ENCODE assay signal across 23 mouse cellular contexts in genomic region chr3:31435204-31435963, GRCm38 (mm10).
DNase-seq lines count a peak whose midpoint lies in the region; ATAC-seq and TF ChIP-seq lines count a peak whose summit lies in the region.
"Had no signal": no experiment of that assay in that cellular context is flagged by ENCODE, and none has a peak within 500 bp of the region (broad histone marks: within the 10 kb centered on the region; RNA-seq: fewer than 3 reads in every experiment).

No protein-coding gene starts in this region.

- POLR2A ChIA-PET in Patski (lab: Charles Lee), result no interaction called here

- TF ChIP-seq CTCF in Patski (IDR thresholded peaks at IDR 0.05), result peak; percentile 30

- no peak for DNase-seq in liver, embryonic 11.5 days (ENCODE audit: low spot score)
- DNase-seq in liver (no peak), Patski (ENCODE audit: low read depth, low spot score) (peak; percentile 68)
- DNase-seq in limb, embryonic 10.5 days (ENCODE audit: low spot score), result peak; percentile 7
- no peak for DNase-seq in gastrocnemius, postnatal 10 days
- no peak for DNase-seq in cerebellum, postnatal 14 days
- DNase-seq: cerebellum, adult 2 months; heart, adult 11 months; heart, postnatal 36 days; kidney, adult 11 months; thymus, adult 2 months had no signal

- 0 out of 2 replicates have a peak, but pooled peaks cover 3% of the 10 kb centered on the region for H3K4me1 ChIP-seq in liver, embryonic 11.5 days (replicated peaks; ENCODE audit: control insufficient read depth, insufficient read depth, low read length)
- peaks cover 10% of the 10 kb centered on the region for H3K4me1 ChIP-seq in limb, embryonic 10.5 days
- H3K4me1 ChIP-seq: embryonic facial prominence, embryonic 15.5 days; forebrain, embryonic 10.5 days; heart, embryonic 13.5 days; hindbrain, embryonic 15.5 days; limb, embryonic 12.5 days; lung, embryonic 15.5 days; midbrain, embryonic 13.5 days had no signal

- no peak overlapping the region for H3K4me2 ChIP-seq in liver, embryonic 11.5 days
- H3K4me2 ChIP-seq: embryonic facial prominence, embryonic 15.5 days; heart, embryonic 13.5 days; hindbrain, embryonic 15.5 days; limb, embryonic 12.5 days; lung, embryonic 15.5 days; midbrain, embryonic 13.5 days had no signal

- no peaks in the 10 kb centered on the region for H3K27me3 ChIP-seq in liver, embryonic 11.5 days (replicated peaks; ENCODE audit: control insufficient read depth, insufficient read depth, low read length)
- H3K27me3 ChIP-seq in Patski, result no peaks in the 10 kb centered on the region
- no peaks in the 10 kb centered on the region for H3K27me3 ChIP-seq in limb, embryonic 10.5 days (ENCODE audit: low read depth, poor library complexity, severe bottlenecking)
- H3K27me3 ChIP-seq: embryonic facial prominence, embryonic 15.5 days; heart, embryonic 13.5 days; hindbrain, embryonic 15.5 days; limb, embryonic 12.5 days; lung, embryonic 15.5 days; midbrain, embryonic 13.5 days had no signal

- no peak overlapping the region for H3K27ac ChIP-seq in liver, embryonic 11.5 days (ENCODE audit: low read depth, low read length)
- 0 out of 2 replicates have a peak overlapping the region, but pooled peaks have one; percentile 5 for H3K27ac ChIP-seq in limb, embryonic 10.5 days
- H3K27ac ChIP-seq: embryonic facial prominence, embryonic 15.5 days; forebrain, embryonic 10.5 days; heart, embryonic 13.5 days; hindbrain, embryonic 15.5 days; kidney, postnatal 0 days; left cerebral cortex, adult 2 months; limb, embryonic 12.5 days; lung, embryonic 15.5 days; midbrain, embryonic 13.5 days had no signal

- H3K9ac ChIP-seq in liver, embryonic 11.5 days (ENCODE audit: low read depth, low read length), result no peak overlapping the region
- H3K9ac ChIP-seq: embryonic facial prominence, embryonic 15.5 days; heart, embryonic 13.5 days; hindbrain, embryonic 15.5 days; limb, embryonic 12.5 days; lung, embryonic 15.5 days; midbrain, embryonic 13.5 days had no signal

- no peak overlapping the region for H3K4me3 ChIP-seq in liver, embryonic 11.5 days (ENCODE audit: low read depth, low read length)
- H3K4me3 ChIP-seq in limb, embryonic 10.5 days, result no peak overlapping the region
- H3K4me3 ChIP-seq: embryonic facial prominence, embryonic 15.5 days; forebrain, embryonic 10.5 days; heart, embryonic 13.5 days; hindbrain, embryonic 15.5 days; left cerebral cortex, adult 2 months; limb, embryonic 12.5 days; lung, embryonic 15.5 days; midbrain, embryonic 13.5 days had no signal

- in situ Hi-C loops in Patski (cut with MboI; ENCODE audit: low pct_unique_long_range_greater_than_20kb), result loop anchor here (5.0 kb wide), 2 partner anchors 188 to 288 kb away; partner anchors contain the start of gene Cldn11

- WGBS in liver, embryonic 11.5 days, result 35% methylated on average over 3 of the region's 3 CpGs
- WGBS in limb, embryonic 10.5 days, result 66% methylated on average over 3 of the region's 3 CpGs

- CTCF ChIA-PET in Patski (lab: Charles Lee), result interaction anchor here (1.4 kb wide), 1 partner anchor 44 kb away, joined by 4 read pairs; no protein-coding TSS in a partner anchor

- H3K9me3 ChIP-seq in liver, embryonic 11.5 days (ENCODE audit: control insufficient read depth, low read length), result no peaks in the 10 kb centered on the region
- H3K9me3 ChIP-seq in limb, embryonic 10.5 days (replicated peaks), result no peaks in the 10 kb centered on the region
- H3K9me3 ChIP-seq: embryonic facial prominence, embryonic 15.5 days; forebrain, embryonic 10.5 days; G1E; heart, embryonic 13.5 days; hindbrain, embryonic 15.5 days; limb, embryonic 12.5 days; lung, embryonic 15.5 days; midbrain, embryonic 13.5 days had no signal

- ATAC-seq in liver, embryonic 11.5 days (replicated peaks; ENCODE audit: low FRiP score), result peak; percentile 86
- ATAC-seq in Patski, result peak; percentile 73
- ATAC-seq in granulocyte monocyte progenitor cell, adult 5-6 weeks (replicated peaks; ENCODE audit: poor library complexity, severe bottlenecking), result no peak
- ATAC-seq: CD4-positive, CD25-positive, alpha-beta regulatory T cell, adult 4 months; midbrain, embryonic 13.5 days had no signal

- no peaks in the 10 kb centered on the region for H3K36me3 ChIP-seq in liver, embryonic 11.5 days (ENCODE audit: control insufficient read depth, insufficient read depth, low read length)
- no peaks in the 10 kb centered on the region for H3K36me3 ChIP-seq in limb, embryonic 10.5 days
- H3K36me3 ChIP-seq: embryonic facial prominence, embryonic 15.5 days; forebrain, embryonic 10.5 days; G1E; heart, embryonic 13.5 days; hindbrain, embryonic 15.5 days; limb, embryonic 12.5 days; lung, embryonic 15.5 days; midbrain, embryonic 13.5 days had no signal

Comparison
In these comparisons a context has a peak if more than half of its experiments do, and no peak if none do; other contexts are left out.
1. DNase-seq: peak in Patski (single experiment) and limb, embryonic 10.5 days (single experiment); none in liver, embryonic 11.5 days (single experiment), liver (single experiment), gastrocnemius, postnatal 10 days (single experiment) and cerebellum, postnatal 14 days (0 of 2).